Mouse (Mus musculus) naive thymus-derived CD4-positive, alpha-beta T cell, adult 5 months (primary cell): ENCODE results near the gene Enkur. TPM values are rescaled to one million over a fixed set of nuclear protein-coding genes. Genes with fewer than 3 reads are reported as not detected.

ENCODE experiments used
- polyA plus RNA-seq: library from polyadenylated mRNA; unstranded; fragments of 100-300 nt; shearing (Covaris generic); gene quantifications from one replicate; pipeline ENCODE4 v1.2.1, GENCODE M21; 2017

Gene Enkur
- polyA plus RNA-seq = 2.3 TPM

GRCm38 (mm10) chr2:21204912-21205830 is at the start of gene Enkur, which contains the start of gene Thnsl1:
Gene Enkur (minus strand): TSS chr2:21205365.
Gene Thnsl1 (plus strand): TSS chr2:21205724.

Other genes with a start within 250 kb of the Enkur start
- gene Arhgap21, start 236.5 kb downstream of the Enkur start, polyA plus RNA-seq = 2.0 TPM
- 1.9 TPM for gene Thnsl1, start 359 bp upstream of the Enkur start, polyA plus RNA-seq
- not detected for gene Gpr158, start 162.2 kb upstream of the Enkur start, polyA plus RNA-seq